Mouse (Mus musculus) hindbrain, embryonic 11.5 days (tissue): ENCODE measurements around the gene Gm49388. TPM values are rescaled to one million over a fixed set of nuclear protein-coding genes. Genes with fewer than 3 reads are reported as not detected.

Experiments
- ATAC-seq: fragments of 200-750 bp; cut with Nextera tagmentation; 2 replicates; pipeline ENCODE4 v1.8.0; 2017; ENCODE audit warnings: mild to moderate bottlenecking, moderate TSS enrichment, moderate library complexity; ENCODE audit not compliant: low FRiP score
- DNase-seq: peaks from one replicate; pipeline ENCODE4 v3.0.0-alpha.2; 2015; ENCODE audit warnings: low spot score
- H3K27ac ChIP-seq: fragments of 300-500 bp; sonication (generic); 2 replicates; pipeline ENCODE4 v1.5.1; 2014; ENCODE audit warnings: mild to moderate bottlenecking, low read depth, low read length
- H3K27me3 ChIP-seq: fragments of 300-500 bp; sonication (generic); 2 replicates; pipeline ENCODE4 v1.6.1; 2014; ENCODE audit warnings: mild to moderate bottlenecking, low read length, moderate library complexity, mixed read lengths; ENCODE audit not compliant: control insufficient read depth, insufficient read depth
- H3K36me3 ChIP-seq: fragments of 300-500 bp; sonication (generic); 2 replicates; pipeline ENCODE4 v1.6.1; 2014; ENCODE audit warnings: mild to moderate bottlenecking, low read length, moderate library complexity, mixed read lengths; ENCODE audit not compliant: control insufficient read depth, insufficient read depth
- H3K4me1 ChIP-seq: fragments of 300-500 bp; sonication (generic); replicated peaks from 2 replicates; pipeline ENCODE4 v1.6.1; 2014; ENCODE audit warnings: low read length, mixed read lengths; ENCODE audit not compliant: control insufficient read depth, insufficient read depth
- H3K4me2 ChIP-seq: fragments of 300-500 bp; sonication (generic); replicated peaks from 2 replicates; pipeline ENCODE4 v1.6.1; 2014; ENCODE audit warnings: mild to moderate bottlenecking, low read depth, low read length
- H3K4me3 ChIP-seq: fragments of 300-500 bp; sonication (generic); 2 replicates; pipeline ENCODE4 v1.5.1; 2014; ENCODE audit warnings: low read depth, low read length
- H3K9ac ChIP-seq: fragments of 300-500 bp; sonication (generic); 2 replicates; pipeline ENCODE4 v1.6.1; 2014; ENCODE audit warnings: low read depth, low read length
- H3K9me3 ChIP-seq: fragments of 300-500 bp; sonication (generic); 2 replicates; pipeline ENCODE4 v1.6.1; 2016; ENCODE audit warnings: low read length; ENCODE audit not compliant: control insufficient read depth
- WGBS: fragments of 180-500 bp; shearing (Covaris S2); extraction: QIAGEN DNeasy Blood & Tissue Kit; methylation state at CpG from one replicate; pipeline ENCODE4 v1.1.7; 2014; 5-methylcytosine and 5-hydroxymethylcytosine counted together
- polyA plus RNA-seq: library from polyadenylated mRNA; unstranded; fragments of >200 nt; fragmentation: Nextera tagmentation; extraction: Ambion mirVana; gene quantifications from 2 replicates; pipeline ENCODE4 v1.2.1, GENCODE M21; 2014

The Gm49388 gene
- polyA plus RNA-seq: not detected in 2 replicates

GRCm38 (mm10) chr7:127785308-127785707 lies at the start of gene Gm49388:
Gm49388 (plus strand) TSS chr7:127785608.
- no peak within 1 kb of the TSS for H3K27ac ChIP-seq
- H3K4me1 ChIP-seq: no peaks in the 10 kb centered on the region
- no peaks in the 10 kb centered on the region for H3K27me3 ChIP-seq
- no peak for DNase-seq
- H3K9ac ChIP-seq: no peak within 1 kb of the TSS
- H3K36me3 ChIP-seq: peaks cover 19% of the 10 kb centered on the region
- ATAC-seq: no peak
- no peak within 1 kb of the TSS for H3K4me3 ChIP-seq
- H3K9me3 ChIP-seq: no peaks in the 10 kb centered on the region
- H3K4me2 ChIP-seq: no peak within 1 kb of the TSS
- 87% methylated on average over 7 of the region's 7 CpGs for WGBS

GRCm38 (mm10) chr7:127744366-127745045 lies 40.9 kb upstream of the Gm49388 start, which contains the start of gene Fbxl19:
Fbxl19 (plus strand) TSS chr7:127744543.
- H3K27ac ChIP-seq: peak within 1 kb of the TSS; percentile 90; the same call in 1 of the 2 replicates
- H3K36me3 ChIP-seq: no peaks in the 10 kb centered on the region
- no peak for ATAC-seq
- WGBS: 1% methylated on average over 26 of the region's 26 CpGs
- no peaks in the 10 kb centered on the region for H3K9me3 ChIP-seq
- DNase-seq: peak; percentile 80
- H3K9ac ChIP-seq: peak within 1 kb of the TSS; percentile 60
- no peaks in the 10 kb centered on the region; the same call in 1 of the 2 replicates for H3K4me1 ChIP-seq
- peak within 1 kb of the TSS; percentile 90 for H3K4me2 ChIP-seq
- H3K27me3 ChIP-seq: no peaks in the 10 kb centered on the region
- peak within 1 kb of the TSS; percentile 93 for H3K4me3 ChIP-seq

- DNase-seq (peak; percentile 95), ATAC-seq (peak; percentile 87)
- WGBS: under 1% methylated on average over 19 of the region's 19 CpGs
- peak overlapping the region; percentile 93 for H3K4me3 ChIP-seq
- H3K9ac ChIP-seq: peak overlapping the region; percentile 60
- peak overlapping the region; percentile 90 for H3K4me2 ChIP-seq
- H3K27ac ChIP-seq: peak overlapping the region; percentile 90
- H3K9me3 ChIP-seq: no peaks in the 10 kb centered on the region
- H3K36me3 ChIP-seq: peaks cover 2% of the 10 kb centered on the region; the same call in 1 of the 2 replicates
- no peaks in the 10 kb centered on the region; the same call in 1 of the 2 replicates for H3K4me1 ChIP-seq
- H3K27me3 ChIP-seq: no peaks in the 10 kb centered on the region
Observed at GRCm38 (mm10) chr7:127745251-127745651, 40.2 kb upstream of the Gm49388 start.

- Histone ChIP-seq H3K36me3 (peaks cover 7% of the 10 kb centered on the region), H3K9me3 (no peaks in the 10 kb centered on the region), H3K9ac (peak overlapping the region; percentile 89), H3K27ac (peak overlapping the region; percentile 90), H3K27me3 (no peaks in the 10 kb centered on the region), H3K4me1 (no peaks in the 10 kb centered on the region; the same call in 1 of the 2 replicates), H3K4me3 (peak overlapping the region; percentile 93), H3K4me2 (peak overlapping the region; percentile 90)
- under 1% methylated on average over 38 of the region's 39 CpGs for WGBS
- peak; percentile 98 for DNase-seq
- ATAC-seq: peak; percentile 86
Observed at GRCm38 (mm10) chr7:127745652-127746493, 39.5 kb upstream of the Gm49388 start.

- Histone ChIP-seq H3K4me2 (peak overlapping the region; percentile 90), H3K27me3 (no peaks in the 10 kb centered on the region), H3K9me3 (no peaks in the 10 kb centered on the region), H3K4me3 (peak overlapping the region; percentile 93), H3K27ac (peak overlapping the region; percentile 90), H3K9ac (peak overlapping the region; percentile 89), H3K36me3 (peaks cover 9% of the 10 kb centered on the region), H3K4me1 (no peaks in the 10 kb centered on the region; the same call in 1 of the 2 replicates)
- DNase-seq: peak; percentile 55
- WGBS: under 1% methylated on average over 29 of the region's 62 CpGs
- ATAC-seq: peak; percentile 33
Observed at GRCm38 (mm10) chr7:127746494-127747491, 38.6 kb upstream of the Gm49388 start.

- Histone ChIP-seq H3K4me2 (peak overlapping the region; percentile 90), H3K4me3 (peak overlapping the region; percentile 93), H3K27me3 (no peaks in the 10 kb centered on the region), H3K27ac (peak overlapping the region; percentile 21; the same call in 1 of the 2 replicates), H3K4me1 (no peaks in the 10 kb centered on the region; the same call in 1 of the 2 replicates), H3K9me3 (no peaks in the 10 kb centered on the region), H3K9ac (peak overlapping the region; percentile 89), H3K36me3 (peaks cover 13% of the 10 kb centered on the region)
- no peak for ATAC-seq
- no peak for DNase-seq
- 39% methylated on average over 6 of the region's 6 CpGs for WGBS
Observed at GRCm38 (mm10) chr7:127747559-127748234, 37.7 kb upstream of the Gm49388 start.

- DNase-seq (no peak), ATAC-seq (no peak)
- Histone ChIP-seq H3K9ac (no peak overlapping the region), H3K36me3 (peaks cover 13% of the 10 kb centered on the region), H3K4me3 (0 out of 2 replicates have a peak overlapping the region, but pooled peaks have one; percentile 93), H3K4me1 (no peaks in the 10 kb centered on the region; the same call in 1 of the 2 replicates), H3K4me2 (no peak overlapping the region), H3K27me3 (no peaks in the 10 kb centered on the region), H3K27ac (no peak overlapping the region; the same call in 1 of the 2 replicates), H3K9me3 (no peaks in the 10 kb centered on the region)
- 93% methylated on average over 28 of the region's 28 CpGs for WGBS
Observed at GRCm38 (mm10) chr7:127748235-127748560, 37.2 kb upstream of the Gm49388 start.
